Mouse (Mus musculus) kidney, adult 2 months (tissue): ENCODE measurements around the gene Tns3. TPM values are rescaled to one million over a fixed set of nuclear protein-coding genes. Genes with fewer than 3 reads are reported as not detected.

Experiments
- DNase-seq: peaks from one replicate; pipeline ENCODE4 v3.0.0; 2021
- H3K27ac ChIP-seq: fragments of 200-500 bp; 2 replicates; pipeline ENCODE4 v1.5.1; 2012; ENCODE audit warnings: low read depth, low read length, control low read depth, inconsistent platforms; ENCODE audit not compliant: insufficient read depth
- H3K27me3 ChIP-seq: fragments of 200-500 bp; replicated peaks from 2 replicates; pipeline ENCODE4 v1.6.1; 2012; ENCODE audit warnings: mild to moderate bottlenecking, moderate library complexity, low read length, inconsistent platforms; ENCODE audit not compliant: control insufficient read depth, insufficient read depth
- H3K36me3 ChIP-seq: fragments of 200-500 bp; 2 replicates; pipeline ENCODE4 v1.6.1; 2012; ENCODE audit warnings: mild to moderate bottlenecking, moderate library complexity, low read length, inconsistent platforms; ENCODE audit not compliant: control insufficient read depth, insufficient read depth
- H3K4me1 ChIP-seq: fragments of 200-500 bp; 2 replicates; pipeline ENCODE4 v1.6.1; 2011; ENCODE audit warnings: low read length; ENCODE audit not compliant: control insufficient read depth, insufficient read depth
- H3K4me3 ChIP-seq: fragments of 200-500 bp; 2 replicates; pipeline ENCODE4 v1.5.1; 2011; ENCODE audit warnings: mild to moderate bottlenecking, low read depth, low read length, control low read depth; ENCODE audit not compliant: insufficient read depth
- CTCF ChIP-seq: fragments of 200-500 bp; conservative IDR thresholded peaks from 2 replicates; pipeline ENCODE4 v1.5.1; 2011; ENCODE audit warnings: low read depth, mild to moderate bottlenecking, control low read depth, low read length, moderate library complexity, mixed read lengths; ENCODE audit not compliant: insufficient read depth, insufficient read length
- POLR2A ChIP-seq: fragments of 200-500 bp; IDR thresholded peaks from one replicate; pipeline ENCODE4 v1.6.1; 2011; ENCODE audit warnings: low read depth, low read length, control low read depth
- WGBS: fragments of 180-500 bp; shearing (Covaris S2); methylation state at CpG from one replicate; pipeline ENCODE4 v1.1.7; 2018; 5-methylcytosine and 5-hydroxymethylcytosine counted together
- polyA plus RNA-seq: library from polyadenylated mRNA; depleted of rRNA; stranded (reverse); fragments of >200 nt; gene quantifications from 2 replicates; pipeline ENCODE4 v1.2.3, GENCODE M21; 2012

Gene Tns3
- polyA plus RNA-seq, 1 experiment = 63.7 TPM

DNA sequence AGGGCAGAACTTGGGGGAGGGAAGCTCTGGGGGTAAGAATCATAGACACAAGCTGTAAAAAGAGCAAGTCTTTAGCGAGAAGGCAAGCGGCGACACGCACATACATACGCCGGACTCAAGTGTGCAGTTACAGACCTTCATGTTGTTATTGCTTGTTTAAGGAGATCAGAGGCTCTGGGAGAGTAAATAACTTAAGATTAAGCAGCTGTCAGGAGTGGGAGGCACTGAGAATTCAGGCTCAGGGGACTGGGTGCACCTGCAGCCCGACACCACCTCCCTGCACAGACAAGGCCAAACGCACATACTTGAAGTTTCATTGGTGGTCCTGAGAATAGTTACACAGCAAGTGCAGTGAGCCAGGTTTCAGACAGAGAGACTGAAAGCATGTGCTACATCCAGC lies 169.3 kb downstream of the Tns3 start:
- Histone ChIP-seq H3K27me3 (no peaks in the 10 kb centered on the region), H3K4me3 (no peak overlapping the region), H3K36me3 (no peaks in the 10 kb centered on the region; the same call in 1 of the 2 replicates), H3K27ac (no peak overlapping the region), H3K4me1 (peaks cover 5% of the 10 kb centered on the region; the same call in 1 of the 2 replicates)
- TF ChIP-seq POLR2A = no peak
- TF ChIP-seq CTCF = no peak
- 80% methylated on average over 8 of the region's 8 CpGs for WGBS
- no peak for DNase-seq

DNA sequence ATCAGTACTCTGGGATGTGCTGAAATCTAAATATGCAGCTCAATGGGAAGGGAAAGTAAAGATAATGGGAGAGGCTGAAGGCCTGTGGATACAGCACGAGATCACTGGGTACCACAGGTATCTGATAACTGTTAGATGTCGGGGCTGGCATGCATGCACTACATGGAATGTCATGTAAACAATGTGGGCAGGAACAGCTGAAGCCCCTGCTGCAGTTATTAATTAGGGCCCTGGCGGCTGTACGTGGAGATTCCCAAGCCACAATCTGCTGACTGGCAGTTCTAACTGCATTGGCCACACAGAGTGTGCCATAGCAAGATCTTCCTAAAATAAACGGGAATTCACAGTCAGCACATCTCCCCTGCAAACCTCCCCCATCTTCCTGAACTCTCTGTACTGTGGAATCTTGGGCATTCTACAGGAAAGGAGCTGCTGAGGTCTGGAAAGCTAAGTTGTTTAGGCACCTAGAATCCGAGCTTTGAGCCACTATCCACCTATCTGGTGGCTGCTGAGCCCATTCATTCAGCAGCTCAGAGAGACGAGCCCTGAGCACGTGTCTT lies 170.3 kb downstream of the Tns3 start:
- H3K27ac ChIP-seq = no peak overlapping the region
- WGBS = 64% methylated on average over 8 of the region's 8 CpGs
- H3K36me3 ChIP-seq = no peaks in the 10 kb centered on the region; the same call in 1 of the 2 replicates
- H3K4me3 ChIP-seq = no peak overlapping the region
- DNase-seq = no peak
- H3K27me3 ChIP-seq = no peaks in the 10 kb centered on the region
- TF ChIP-seq CTCF = no peak
- TF ChIP-seq POLR2A = no peak
- H3K4me1 ChIP-seq = peaks cover 5% of the 10 kb centered on the region; the same call in 1 of the 2 replicates

DNA sequence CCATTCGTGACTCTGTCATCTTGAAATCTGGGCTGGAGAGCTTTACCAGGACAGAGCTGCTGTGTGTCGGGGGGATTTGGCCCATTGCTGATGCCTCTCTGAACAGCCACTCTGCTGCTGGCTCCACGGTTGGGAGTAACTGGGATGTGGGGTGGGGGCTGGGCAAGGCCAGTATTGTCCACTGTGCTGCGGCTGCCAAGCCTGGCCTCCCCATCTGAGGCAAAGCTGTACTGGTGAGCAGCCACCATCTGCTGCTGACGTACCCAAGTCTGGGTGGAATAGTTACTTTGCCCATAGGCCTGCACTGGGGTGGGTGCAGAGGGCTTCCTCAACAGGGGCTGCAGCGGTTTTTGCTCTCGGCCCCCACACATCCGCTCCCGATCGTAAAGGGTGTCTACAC lies 172.0 kb downstream of the Tns3 start:
- 92% methylated on average over 10 of the region's 10 CpGs for WGBS

DNA sequence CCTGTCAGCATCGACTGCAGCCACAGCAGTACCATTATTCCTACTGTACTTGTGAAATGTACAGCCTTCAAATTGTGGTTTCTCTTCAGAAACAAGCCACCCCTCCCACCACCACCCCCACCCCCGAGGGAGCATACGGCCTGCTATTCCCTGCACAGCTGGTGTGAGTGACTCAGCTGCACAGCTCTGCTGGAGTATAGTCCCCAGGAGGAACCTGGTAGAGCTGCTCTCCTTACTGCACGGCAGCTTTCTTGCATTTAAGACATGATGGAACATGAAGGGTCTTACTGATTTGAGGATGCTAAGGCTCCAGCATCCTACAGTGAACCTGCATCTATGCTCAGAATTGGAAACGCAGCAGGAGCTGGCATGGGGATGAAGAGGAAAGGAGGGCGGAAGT lies 176.1 kb downstream of the Tns3 start:
- H3K27me3 ChIP-seq = no peaks in the 10 kb centered on the region
- no peak overlapping the region for H3K4me3 ChIP-seq
- TF ChIP-seq CTCF = no peak
- no peak for TF ChIP-seq POLR2A
- no peak for DNase-seq
- H3K4me1 ChIP-seq = peaks cover 3% of the 10 kb centered on the region; the same call in 1 of the 2 replicates
- H3K27ac ChIP-seq = no peak overlapping the region
- 73% methylated on average over 6 of the region's 6 CpGs for WGBS
- no peaks in the 10 kb centered on the region; the same call in 1 of the 2 replicates for H3K36me3 ChIP-seq

More for the DNA sequence above, 172.0 kb downstream of the Tns3 start:
- Histone ChIP-seq H3K27ac (no peak overlapping the region), H3K27me3 (no peaks in the 10 kb centered on the region), H3K4me1 (peaks cover 2% of the 10 kb centered on the region; the same call in 1 of the 2 replicates), H3K4me3 (no peak overlapping the region), H3K36me3 (no peaks in the 10 kb centered on the region; the same call in 1 of the 2 replicates)
- no peak for DNase-seq
- TF ChIP-seq CTCF = no peak
- no peak for TF ChIP-seq POLR2A

DNA sequence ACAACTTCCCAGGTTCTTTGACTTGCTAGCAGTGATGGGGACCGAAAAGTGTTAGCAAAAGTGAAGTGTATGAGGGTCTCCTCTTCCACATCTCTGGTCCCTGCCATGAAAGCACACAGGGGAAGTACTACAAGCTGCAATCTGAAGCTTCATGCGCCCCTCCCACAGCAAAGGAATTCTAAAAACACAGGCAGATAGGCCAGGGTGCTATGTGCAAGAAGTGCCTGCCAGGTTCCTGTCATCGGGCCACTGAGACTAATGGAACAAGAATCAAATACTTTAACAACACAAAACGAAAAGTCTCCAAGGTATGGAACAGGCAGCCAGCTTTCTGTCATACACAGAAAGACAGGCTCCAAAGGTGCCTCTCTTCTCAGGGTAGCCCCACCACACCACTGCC lies 177.8 kb downstream of the Tns3 start:
- H3K27me3 ChIP-seq = no peaks in the 10 kb centered on the region
- DNase-seq = no peak
- no peak for TF ChIP-seq CTCF
- no peak for TF ChIP-seq POLR2A
- no peak overlapping the region for H3K4me3 ChIP-seq
- H3K27ac ChIP-seq = no peak overlapping the region
- WGBS = 78% methylated on average over 4 of the region's 4 CpGs
- no peaks in the 10 kb centered on the region for H3K36me3 ChIP-seq
- peaks cover 3% of the 10 kb centered on the region; the same call in 1 of the 2 replicates for H3K4me1 ChIP-seq

DNA sequence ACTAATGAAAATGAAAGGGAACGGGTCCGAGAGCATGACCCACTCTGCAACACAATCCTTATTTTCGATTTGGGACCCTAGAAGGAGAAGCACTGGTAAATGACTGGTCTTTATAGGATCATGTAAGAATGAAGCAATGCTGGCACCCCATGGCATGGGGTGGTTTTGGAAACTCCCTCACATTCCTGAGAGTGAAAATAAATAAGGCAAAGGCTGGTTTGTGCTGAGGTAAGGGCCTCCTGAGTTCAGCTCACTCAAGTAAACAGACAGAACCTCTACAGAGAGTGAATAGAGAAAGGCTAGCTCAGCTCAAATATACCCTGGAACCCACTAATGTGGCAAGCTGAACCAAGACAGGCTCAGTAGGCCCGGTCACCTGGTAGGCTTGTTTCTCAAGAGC lies 179.8 kb downstream of the Tns3 start:
- Histone ChIP-seq H3K36me3 (no peaks in the 10 kb centered on the region), H3K27ac (no peak overlapping the region), H3K4me1 (peaks cover 3% of the 10 kb centered on the region; the same call in 1 of the 2 replicates), H3K27me3 (no peaks in the 10 kb centered on the region), H3K4me3 (no peak overlapping the region)
- TF ChIP-seq POLR2A = no peak
- TF ChIP-seq CTCF = no peak
- WGBS = 82% methylated on average over 4 of the region's 4 CpGs
- DNase-seq = no peak

DNA sequence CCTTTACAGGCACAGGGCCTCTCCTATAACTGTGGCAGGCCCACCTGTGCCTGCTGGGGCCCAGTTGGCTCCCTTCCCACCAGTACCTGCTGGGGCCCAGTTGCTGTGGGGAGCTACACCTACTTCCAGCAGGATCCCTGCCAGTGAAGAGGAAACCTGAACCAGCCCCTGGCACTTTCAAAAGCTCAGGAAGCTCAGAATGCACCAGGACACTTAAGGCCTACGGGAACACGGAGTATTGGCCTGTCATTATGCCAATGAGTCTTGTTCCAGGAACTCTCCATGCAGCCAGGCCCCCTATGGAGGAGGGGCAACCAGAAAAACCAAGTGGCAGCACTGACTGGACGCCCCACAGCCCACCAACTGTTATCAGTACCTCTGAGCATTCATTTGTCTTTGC lies 181.6 kb downstream of the Tns3 start:
- DNase-seq = no peak
- peaks cover 3% of the 10 kb centered on the region; the same call in 1 of the 2 replicates for H3K36me3 ChIP-seq
- H3K27me3 ChIP-seq = no peaks in the 10 kb centered on the region
- peaks cover 3% of the 10 kb centered on the region; the same call in 1 of the 2 replicates for H3K4me1 ChIP-seq
- H3K27ac ChIP-seq = no peak overlapping the region
- TF ChIP-seq POLR2A (no peak), CTCF (no peak)
- WGBS = 38% methylated on average over 3 of the region's 3 CpGs
- no peak overlapping the region for H3K4me3 ChIP-seq
